Mouse (Mus musculus): ENCODE data around the gene Ocel1. TPM values are rescaled to one million over a fixed set of nuclear protein-coding genes. Genes with fewer than 3 reads are reported as not detected.

Gene Ocel1
- total RNA-seq, 2 experiments from 2014 or later = 8.1 to 9.2 TPM

DNA sequence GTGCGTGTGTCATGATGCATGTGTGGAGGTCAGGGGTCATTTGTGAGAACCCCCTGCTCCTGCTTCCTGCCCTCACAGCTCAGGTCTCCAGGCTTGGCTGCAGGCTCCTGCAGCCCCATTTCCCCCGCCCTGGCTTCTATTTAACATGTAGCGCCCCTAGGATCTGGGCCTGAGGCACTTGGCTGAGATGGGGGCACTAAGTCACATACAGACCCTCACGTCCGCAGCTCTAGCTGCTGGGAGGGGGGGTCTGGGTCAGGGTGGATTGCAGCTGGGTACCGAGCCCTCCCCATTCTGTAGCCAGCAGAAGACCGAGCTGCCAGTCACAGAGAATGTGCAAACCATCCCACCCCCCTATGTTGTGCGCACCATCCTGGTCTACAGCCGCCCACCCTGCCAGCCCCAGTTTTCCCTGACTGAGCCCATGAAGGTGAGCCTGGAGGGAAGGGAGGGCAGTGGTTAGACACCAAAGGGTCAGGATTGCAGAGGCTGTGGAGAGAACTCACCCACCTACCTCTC is 31.4 kb downstream of the Ocel1 start:
- DNase-seq (ENCODE audit: low spot score in 2 of 2) = no peak

DNA sequence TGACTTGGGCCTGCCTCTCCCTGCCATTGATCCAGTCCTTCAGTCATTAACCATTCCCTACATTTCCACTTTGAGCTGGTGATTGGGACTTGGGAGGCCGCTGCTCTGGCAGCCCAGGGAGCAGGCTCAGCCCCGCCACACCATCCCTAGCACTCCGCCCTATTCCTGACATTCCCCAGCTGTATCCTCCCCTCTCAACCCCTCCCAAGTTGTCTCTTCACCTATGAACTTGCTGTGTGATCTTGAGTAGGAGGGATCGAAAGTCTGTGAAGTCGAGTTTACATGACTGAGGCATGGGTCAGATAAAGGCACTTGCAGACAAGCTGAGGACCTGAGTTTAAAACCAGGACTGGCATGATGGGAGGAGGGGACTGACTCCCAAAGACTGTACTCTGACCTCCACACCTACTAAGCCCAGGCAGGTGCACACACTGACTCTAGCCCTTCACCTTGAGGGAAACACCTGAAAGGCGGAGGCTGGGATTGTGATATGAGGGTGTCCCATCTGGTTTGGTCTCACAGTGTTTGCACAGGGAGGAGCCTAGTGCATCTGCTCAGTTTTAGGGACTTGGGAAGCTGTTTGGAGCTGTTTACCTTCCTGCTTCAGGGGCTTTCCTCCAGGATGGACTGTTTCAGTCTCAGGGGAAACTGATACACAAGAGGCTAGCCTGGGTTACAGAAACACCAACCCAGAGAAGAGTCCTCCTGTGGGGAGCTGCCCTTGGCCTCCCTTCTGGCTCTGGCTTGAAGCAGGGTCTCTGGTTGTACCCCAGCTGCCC is 32.2 kb downstream of the Ocel1 start:
- DNase-seq (ENCODE audit: low spot score in 2 of 2) = no peak

DNA sequence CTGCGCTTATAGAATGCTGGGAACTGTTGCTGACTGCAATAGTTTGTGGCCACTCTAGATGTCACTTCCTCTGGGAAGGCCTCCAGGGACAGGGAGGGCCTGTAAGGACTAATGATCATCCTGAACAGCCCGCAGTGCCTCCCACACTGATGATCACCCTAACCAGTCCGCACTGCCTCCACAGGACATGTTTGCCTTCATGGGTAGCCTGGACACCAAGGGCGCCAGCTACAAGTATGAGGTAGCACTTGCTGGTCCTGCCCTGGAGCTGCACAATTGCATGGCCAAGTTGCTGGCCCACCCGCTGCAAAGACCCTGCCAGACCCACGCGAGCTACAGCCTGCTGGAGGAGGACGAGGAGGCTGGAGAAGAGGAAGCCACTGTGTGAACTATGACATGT is 32.9 kb downstream of the Ocel1 start:
- no peak for DNase-seq (ENCODE audit: low spot score in 2 of 2)

DNA sequence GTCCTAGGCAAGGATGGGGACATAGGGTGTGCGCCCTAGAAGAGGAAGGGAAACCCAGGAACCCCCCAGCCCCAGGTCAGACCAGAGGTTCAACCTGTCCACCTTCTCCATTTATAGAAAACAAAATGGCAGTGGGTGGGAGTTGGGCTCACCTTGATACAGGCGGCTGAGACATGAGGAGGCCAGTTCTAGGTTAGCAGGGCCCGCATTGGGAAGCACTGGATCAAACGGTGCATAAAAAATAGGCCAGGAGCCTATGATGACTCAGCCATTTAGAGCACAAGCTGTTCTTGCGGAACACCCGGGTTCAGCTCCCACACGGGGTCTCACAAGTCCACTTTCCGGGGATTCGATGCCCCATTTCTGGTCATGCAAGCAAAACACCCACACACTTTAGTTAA is 33.9 kb downstream of the Ocel1 start:
- no peak for DNase-seq (ENCODE audit: low spot score in 2 of 2)

DNA sequence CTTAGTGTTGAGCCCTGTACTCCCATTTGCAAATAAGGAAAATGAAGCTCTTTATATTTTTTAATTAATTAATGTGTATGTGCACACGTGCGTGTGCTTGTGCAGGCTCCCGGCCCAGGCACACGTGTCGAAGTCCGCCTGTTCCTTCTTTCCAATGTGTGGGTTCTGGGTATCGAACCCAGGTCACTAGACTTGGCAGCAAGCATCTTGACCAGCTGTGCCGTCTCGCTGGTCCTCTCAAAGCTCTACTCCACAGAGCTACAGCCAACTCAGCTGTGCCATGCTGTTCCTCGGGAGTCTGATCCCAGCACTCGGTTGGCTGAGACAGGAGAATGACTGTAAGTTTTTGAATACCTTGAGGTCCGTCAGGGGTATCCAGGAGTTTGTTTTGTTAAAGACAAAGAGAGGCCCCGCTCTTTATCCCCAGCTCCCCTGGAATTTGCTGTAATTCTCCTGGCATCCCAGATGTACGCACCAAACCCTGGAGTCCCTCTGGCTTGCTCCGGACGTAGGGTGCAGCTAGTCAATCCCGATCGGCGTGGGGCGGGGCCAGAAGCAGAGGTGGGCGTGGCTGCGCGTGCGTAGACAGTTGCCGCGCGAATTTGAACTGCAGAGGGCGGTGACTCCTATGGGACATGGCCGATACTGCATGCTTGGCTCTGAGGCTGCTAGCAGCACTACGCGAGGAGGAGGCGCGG is 34.5 kb downstream of the Ocel1 start, which contains the start of gene Ankle1:
TSS of gene Ankle1 (plus strand) at position 610 of the 698 bp plus-strand sequence.
- DNase-seq (ENCODE audit: low spot score in 2 of 2) = peak; percentile 93 to 95

DNA sequence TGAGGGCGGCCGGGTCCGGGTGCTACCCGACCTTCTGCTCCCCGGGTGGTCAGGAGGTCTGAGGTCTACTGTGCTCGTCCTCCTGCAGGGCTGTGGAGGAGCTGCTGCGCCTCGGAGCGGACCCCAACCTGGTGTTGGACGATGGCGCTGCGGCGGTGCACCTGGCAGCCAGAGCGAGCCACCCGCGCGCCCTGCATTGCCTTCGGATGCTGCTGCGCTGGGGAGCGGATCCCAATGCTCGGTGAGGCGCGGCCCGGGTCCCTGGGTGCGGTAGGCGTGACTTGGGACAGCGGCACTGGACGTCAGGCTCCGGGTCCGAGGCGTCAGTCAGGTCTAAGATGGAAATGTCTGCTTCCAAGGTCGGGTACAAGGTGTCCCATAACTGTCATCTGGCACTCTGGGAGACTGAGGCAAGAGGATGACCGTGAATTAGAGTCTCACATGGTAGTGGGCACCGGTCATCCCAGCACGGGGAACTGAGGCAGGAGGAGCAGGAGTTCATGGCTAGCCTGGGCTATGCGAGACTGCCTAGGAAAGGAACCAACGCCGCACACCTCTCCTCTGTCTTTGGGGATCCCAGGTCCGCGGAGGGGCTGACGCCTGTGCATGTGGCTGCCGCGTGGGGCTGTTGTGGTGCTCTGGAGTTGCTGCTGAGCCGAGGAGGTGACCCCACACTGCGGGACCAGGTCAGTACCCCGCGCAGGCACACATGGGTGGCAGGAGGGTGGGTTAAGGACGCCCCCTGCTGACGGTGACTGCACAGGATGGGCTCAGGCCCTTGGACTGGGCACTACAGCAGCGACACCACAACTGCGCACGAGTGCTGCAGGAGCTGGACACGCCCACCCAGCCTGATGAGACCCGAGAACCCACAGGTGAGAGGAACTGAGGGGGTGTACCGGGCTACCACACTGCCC is 35.3 kb downstream of the Ocel1 start:
- DNase-seq (ENCODE audit: low spot score in 2 of 2) = peak in 1 of 2 experiments; percentile 69

DNA sequence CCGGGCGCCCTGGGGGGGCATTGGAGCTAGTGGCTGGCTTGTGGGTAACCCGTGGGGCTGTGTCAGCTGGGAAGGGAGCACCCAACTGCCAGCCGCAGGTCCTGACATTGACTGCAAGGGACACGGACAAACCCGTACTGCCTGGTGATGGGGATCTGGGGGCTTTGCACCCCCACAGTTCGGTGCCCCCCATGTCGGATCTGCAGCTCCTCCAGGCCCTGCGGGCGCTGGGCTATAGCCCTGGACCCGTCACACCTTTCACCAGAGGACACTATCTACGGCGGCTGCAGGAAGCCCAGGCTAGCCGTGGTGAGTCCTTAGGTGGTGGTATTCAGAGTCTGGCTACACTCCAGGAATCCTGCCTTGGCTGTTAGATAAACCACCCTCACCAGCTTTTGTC is 36.3 kb downstream of the Ocel1 start:
- peak in 1 of 2 experiments; percentile 12 for DNase-seq (ENCODE audit: low spot score in 2 of 2)

DNA sequence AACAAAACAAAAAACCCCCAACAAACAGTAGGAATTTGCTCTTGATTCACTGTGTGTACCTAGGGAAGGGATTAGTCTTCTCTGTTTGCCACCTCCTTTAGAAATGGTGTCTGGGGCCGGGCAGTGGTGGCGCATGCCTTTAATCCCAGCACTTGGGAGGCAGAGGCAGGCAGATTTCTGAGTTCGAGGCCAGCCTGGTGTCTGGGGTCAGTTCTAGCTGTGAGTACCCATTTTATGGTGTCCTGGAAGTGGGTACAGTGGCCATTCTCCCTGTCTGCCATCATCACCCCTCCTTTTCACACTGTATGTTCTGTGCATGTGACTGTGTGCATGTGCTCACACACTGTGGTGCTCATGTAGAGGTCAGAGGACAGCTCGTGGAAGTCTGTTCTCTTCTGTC is 37.1 kb downstream of the Ocel1 start:
- no peak for DNase-seq (ENCODE audit: low spot score in 2 of 2)

DNA sequence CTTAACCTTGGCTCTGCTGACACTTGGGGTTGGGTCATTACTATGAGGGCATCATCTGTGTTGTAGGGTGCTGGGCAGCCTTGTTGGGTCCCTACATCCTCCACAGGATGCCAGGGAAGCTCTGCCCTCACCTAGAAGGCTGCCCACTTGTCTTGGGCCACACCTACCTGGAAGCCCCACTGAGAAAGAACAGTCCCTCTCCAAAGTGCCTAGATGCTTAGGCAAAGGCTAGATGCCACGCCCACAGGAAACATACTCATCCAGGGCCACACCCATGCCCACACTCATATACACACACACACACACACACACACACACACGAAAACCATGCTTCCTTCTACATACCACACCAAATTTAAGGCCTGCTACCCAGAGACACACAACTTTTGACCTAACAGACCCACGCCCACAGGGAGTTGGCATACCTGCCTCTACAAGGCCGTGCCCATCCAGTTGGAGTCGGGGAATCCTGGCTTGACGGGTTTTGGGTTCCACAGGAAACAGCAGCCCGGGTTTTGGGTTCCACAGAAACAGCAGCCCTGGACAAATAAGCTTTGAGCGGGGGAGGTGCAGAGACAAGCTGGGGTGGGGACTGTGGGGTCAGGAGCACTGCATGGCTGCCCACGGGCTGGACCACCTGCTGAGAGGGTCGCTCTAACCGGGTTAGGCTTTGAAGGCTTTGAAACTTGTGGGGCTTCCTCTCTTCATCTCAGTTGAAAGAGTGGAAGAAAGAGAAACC is 40.6 kb downstream of the Ocel1 start:
- no peak for DNase-seq (ENCODE audit: low spot score in 2 of 2)

DNA sequence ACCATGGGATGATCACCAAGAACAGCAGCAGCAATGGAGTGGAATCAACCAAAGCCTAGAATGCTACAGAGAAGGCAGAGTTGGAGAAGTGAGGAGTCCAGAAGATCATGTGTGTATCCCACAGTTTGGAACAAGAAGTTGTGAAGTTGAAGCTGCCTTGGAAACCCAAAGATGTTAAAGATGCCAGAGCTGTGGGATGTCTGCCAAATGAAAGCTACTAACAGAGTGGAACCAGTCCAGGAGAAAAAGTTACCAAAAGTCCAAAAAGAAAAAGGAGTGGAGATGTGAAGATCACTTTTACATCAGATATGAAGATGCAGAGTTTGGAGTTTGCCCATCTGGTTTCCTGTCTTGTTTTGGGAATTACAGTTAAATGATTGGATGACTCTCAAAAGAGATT is 51.0 kb downstream of the Ocel1 start:
- DNase-seq (ENCODE audit: low spot score in 2 of 2) = no peak

Other genes with a start within 250 kb of the Ocel1 start
- gene Myo9b, start 98.6 kb upstream of the Ocel1 start, total RNA-seq (2021) = 10 to 100 TPM; 35.7 to 45.0 TPM
- gene Haus8, start 98.4 kb upstream of the Ocel1 start, total RNA-seq (2021) = 10 to 100 TPM; 12.9 to 15.2 TPM
- gene Use1, start 4.5 kb upstream of the Ocel1 start, total RNA-seq (2021) = 100 to 1,000 TPM; 139 to 149 TPM
- 10 to 100 TPM; 37.0 to 40.4 TPM for gene Nr2f6, start 10.7 kb downstream of the Ocel1 start, total RNA-seq (2021)
- 10 to 100 TPM; 14.7 to 17.4 TPM for gene Ushbp1, start 24.5 kb downstream of the Ocel1 start, total RNA-seq (2021)
- 10 to 100 TPM; 64.4 to 77.9 TPM for gene Babam1, start 25.6 kb downstream of the Ocel1 start, total RNA-seq (2021)
- 1 to 10 TPM; 6.0 to 7.1 TPM for gene Ankle1, start 34.7 kb downstream of the Ocel1 start, total RNA-seq (2021)
- gene Abhd8, start 92.4 kb downstream of the Ocel1 start, total RNA-seq (2021) = 10 to 100 TPM; 47.1 to 47.3 TPM
- gene Mrpl34, start 93.7 kb downstream of the Ocel1 start, total RNA-seq (2021) = 10 to 100 TPM; 29.0 to 34.4 TPM
- 10 to 100 TPM; 40.3 to 44.2 TPM for gene Dda1, start 97.9 kb downstream of the Ocel1 start, total RNA-seq (2021)
- 10 to 100 TPM; 20.8 to 25.3 TPM for gene Ano8, start 114.7 kb downstream of the Ocel1 start, total RNA-seq (2021)
- 10 to 100 TPM; 17.8 to 19.1 TPM for gene Gtpbp3, start 116.8 kb downstream of the Ocel1 start, total RNA-seq (2021)
- gene Plvap, start 140.5 kb downstream of the Ocel1 start, total RNA-seq (2021) = 10 to 100 TPM; 15.9 to 16.6 TPM
- under 1 TPM; 0.47 to 0.83 TPM for gene Ccdc194, start 154.4 kb downstream of the Ocel1 start, total RNA-seq (2021)
- gene Bst2, start 166.2 kb downstream of the Ocel1 start, total RNA-seq (2021) = 10 to 100 TPM; 18.3 to 20.1 TPM
- 10 to 100 TPM; 30.3 to 33.1 TPM for gene Mvb12a, start 171.6 kb downstream of the Ocel1 start, total RNA-seq (2021)
- under 1 TPM in 1 of 2 experiments, not detected in 1; 0.21 TPM for gene Tmem221, start 187.6 kb downstream of the Ocel1 start, total RNA-seq (2021)
- under 1 TPM; 0.26 to 0.29 TPM for gene Nxnl1, start 195.3 kb downstream of the Ocel1 start, total RNA-seq (2021)
- gene Slc27a1, start 197.6 kb downstream of the Ocel1 start, total RNA-seq (2021) = 10 to 100 TPM; 51.7 to 52.8 TPM
- gene Pgls, start 220.9 kb downstream of the Ocel1 start, total RNA-seq (2021) = 10 to 100 TPM; 71.4 to 72.1 TPM
- 1 to 10 TPM; 1.8 to 2.6 TPM for gene Fam129c, start 226.3 kb downstream of the Ocel1 start, total RNA-seq (2021)
- 10 to 100 TPM; 63.9 to 77.4 TPM for gene Colgalt1, start 239.7 kb downstream of the Ocel1 start, total RNA-seq (2021)